Mouse (Mus musculus) large intestine, adult 2 months (tissue): ENCODE data around the gene Trmt2b. TPM values are rescaled to one million over a fixed set of nuclear protein-coding genes. Genes with fewer than 3 reads are reported as not detected.
A peak's percentile ranks its signal among the peaks of the same experiment; 100 is the strongest.
"Not testable (repeated sequence)": the region's sequence is repeated elsewhere in the genome, so short reads cannot be mapped to it uniquely, and the experiment has no call there.

ENCODE experiments used
- DNase-seq: peaks from one replicate; pipeline ENCODE4 v3.0.0-alpha.2; 2012; ENCODE audit warnings: low read depth, low spot score
- WGBS: fragments of 180-500 bp; shearing (Covaris S2); methylation state at CpG from one replicate; pipeline ENCODE4 v1.1.7; 2018; 5-methylcytosine and 5-hydroxymethylcytosine counted together
- polyA plus RNA-seq: library from polyadenylated mRNA; depleted of rRNA; stranded (reverse); fragments of >200 nt; gene quantifications from 2 replicates; pipeline ENCODE4 v1.2.3, GENCODE M21; 2012; rRNA removed

The Trmt2b gene
- polyA plus RNA-seq: 8.6 and 12.8 TPM in 2 replicates

- DNase-seq: peak; percentile 37
- 13% methylated on average over 25 of the region's 26 CpGs for WGBS
Observed at GRCm38 (mm10) chrX:134276275-134277160, at the start of gene Trmt2b. TSS of gene Trmt2b (minus strand) at chrX:134276984.

- no peak for DNase-seq
- 64% methylated on average over 2 of the region's 2 CpGs for WGBS
Observed at GRCm38 (mm10) chrX:134319153-134319932, 42.6 kb upstream of the Trmt2b start.

- not testable (repeated sequence) for DNase-seq
- WGBS: 88% methylated on average over 7 of the region's 7 CpGs
Observed at GRCm38 (mm10) chrX:134311193-134311592, 34.4 kb upstream of the Trmt2b start.

- no peak for DNase-seq
- WGBS: 26% methylated on average over 9 of the region's 9 CpGs
Observed at GRCm38 (mm10) chrX:134308275-134308634, 31.5 kb upstream of the Trmt2b start.

GRCm38 (mm10) chrX:134307534-134308274 is 30.9 kb upstream of the Trmt2b start, which contains the start of gene Cenpi:
TSS of gene Cenpi (plus strand) at chrX:134308084.
- peak; percentile 42 for DNase-seq
- 24% methylated on average over 36 of the region's 36 CpGs for WGBS

GRCm38 (mm10) chrX:134303287-134303686 is 26.5 kb upstream of the Trmt2b start:
- WGBS: 41% methylated on average over 1 of the region's 1 CpGs
- DNase-seq: no peak

GRCm38 (mm10) chrX:134300219-134300618 is 23.4 kb upstream of the Trmt2b start:
- WGBS: 59% methylated on average over 5 of the region's 5 CpGs
- no peak for DNase-seq

GRCm38 (mm10) chrX:134297195-134297594 is 20.4 kb upstream of the Trmt2b start:
- DNase-seq: no peak
- 39% methylated on average over 4 of the region's 4 CpGs for WGBS

GRCm38 (mm10) chrX:134296737-134297136 is 20.0 kb upstream of the Trmt2b start:
- DNase-seq: no peak
- 50% methylated on average over 7 of the region's 7 CpGs for WGBS

GRCm38 (mm10) chrX:134296301-134296700 is 19.5 kb upstream of the Trmt2b start:
- DNase-seq: no peak
- WGBS: 27% methylated on average over 9 of the region's 9 CpGs

- 95% methylated on average over 2 of the region's 2 CpGs for WGBS
- no peak for DNase-seq
Observed at GRCm38 (mm10) chrX:134287305-134287704, 10.5 kb upstream of the Trmt2b start.

- WGBS: 82% methylated on average over 4 of the region's 4 CpGs
- no peak for DNase-seq
Observed at GRCm38 (mm10) chrX:134285791-134286190, 9.0 kb upstream of the Trmt2b start.

- 97% methylated on average over 2 of the region's 2 CpGs for WGBS
- no peak for DNase-seq
Observed at GRCm38 (mm10) chrX:134285102-134285501, 8.3 kb upstream of the Trmt2b start.

GRCm38 (mm10) chrX:134280531-134280930 is 3.7 kb upstream of the Trmt2b start:
- 86% methylated on average over 3 of the region's 3 CpGs for WGBS
- no peak for DNase-seq

GRCm38 (mm10) chrX:134275715-134276114 is 1.1 kb downstream of the Trmt2b start:
- WGBS: 24% methylated on average over 6 of the region's 6 CpGs
- DNase-seq: no peak

GRCm38 (mm10) chrX:134262129-134262528 is 14.7 kb downstream of the Trmt2b start:
- DNase-seq: no peak
- 86% methylated on average over 11 of the region's 11 CpGs for WGBS

- WGBS: 68% methylated on average over 5 of the region's 5 CpGs
- DNase-seq: no peak
Observed at GRCm38 (mm10) chrX:134261191-134261590, 15.6 kb downstream of the Trmt2b start.

- WGBS: 54% methylated on average over 2 of the region's 2 CpGs
- DNase-seq: no peak
Observed at GRCm38 (mm10) chrX:134248202-134248601, 28.6 kb downstream of the Trmt2b start.

- 78% methylated on average over 10 of the region's 10 CpGs for WGBS
- DNase-seq: no peak
Observed at GRCm38 (mm10) chrX:134245946-134246345, 30.8 kb downstream of the Trmt2b start.

GRCm38 (mm10) chrX:134238266-134238665 is 38.5 kb downstream of the Trmt2b start:
- 90% methylated on average over 10 of the region's 10 CpGs for WGBS
- no peak for DNase-seq
